Mouse (Mus musculus): ENCODE results near the gene Ccm2l. TPM values are rescaled to one million over a fixed set of nuclear protein-coding genes. Genes with fewer than 3 reads are reported as not detected.
A peak's percentile ranks its signal among the peaks of the same experiment; 100 is the strongest.

The Ccm2l gene
- polyA plus RNA-seq (2015; fragmentation: Nextera tagmentation; extraction: Ambion mirVana) = 2.8 and 3.5 TPM in 2 replicates

- peak within 1 kb of the TSS; percentile 79 for H3K27ac ChIP-seq (ENCODE audit: low read length)
- 42% methylated on average over 12 of the region's 12 CpGs for WGBS
- H3K27me3 ChIP-seq (ENCODE audit: control insufficient read depth, insufficient read depth, low read depth, low read length) = peaks cover 15% of the 10 kb centered on the region
- ATAC-seq (ENCODE audit: low read depth) = peak; percentile 84
- H3K9ac ChIP-seq (ENCODE audit: low read length) = peak within 1 kb of the TSS; percentile 45
- peak within 1 kb of the TSS; percentile 39 for H3K4me2 ChIP-seq (ENCODE audit: low read depth, low read length)
- H3K4me3 ChIP-seq (ENCODE audit: low read length) = peak within 1 kb of the TSS; percentile 30
- H3K36me3 ChIP-seq (ENCODE audit: control insufficient read depth, insufficient read depth, low read length) = no peaks in the 10 kb centered on the region
- H3K9me3 ChIP-seq (ENCODE audit: control insufficient read depth, low read length) = no peaks in the 10 kb centered on the region
- H3K4me1 ChIP-seq (replicated peaks; ENCODE audit: control insufficient read depth, insufficient read depth, low read length) = no peaks in the 10 kb centered on the region
Measured at GRCm38 (mm10) chr2:153065747-153066508, at the start of gene Ccm2l. Gene Ccm2l (plus strand): TSS chr2:153065955.

GRCm38 (mm10) chr2:153016786-153017185, 49.0 kb upstream of the Ccm2l start:
- Histone ChIP-seq H3K27me3 (ENCODE audit: control insufficient read depth, insufficient read depth, low read depth, low read length) (no peaks in the 10 kb centered on the region), H3K4me1 (replicated peaks; ENCODE audit: control insufficient read depth, insufficient read depth, low read length) (peaks cover 8% of the 10 kb centered on the region), H3K27ac (ENCODE audit: low read length) (no peak overlapping the region), H3K9ac (ENCODE audit: low read length) (no peak overlapping the region), H3K36me3 (ENCODE audit: control insufficient read depth, insufficient read depth, low read length) (no peaks in the 10 kb centered on the region), H3K4me2 (ENCODE audit: low read depth, low read length) (no peak overlapping the region), H3K9me3 (ENCODE audit: control insufficient read depth, low read length) (no peaks in the 10 kb centered on the region), H3K4me3 (ENCODE audit: low read length) (no peak overlapping the region)
- no peak for ATAC-seq (ENCODE audit: low read depth)
- WGBS = 39% methylated on average over 5 of the region's 5 CpGs

- Histone ChIP-seq H3K9me3 (ENCODE audit: control insufficient read depth, low read length) (no peaks in the 10 kb centered on the region), H3K36me3 (ENCODE audit: control insufficient read depth, insufficient read depth, low read length) (no peaks in the 10 kb centered on the region), H3K4me1 (replicated peaks; ENCODE audit: control insufficient read depth, insufficient read depth, low read length) (peaks cover 3% of the 10 kb centered on the region), H3K27me3 (ENCODE audit: control insufficient read depth, insufficient read depth, low read depth, low read length) (no peaks in the 10 kb centered on the region), H3K4me3 (ENCODE audit: low read length) (no peak overlapping the region), H3K9ac (ENCODE audit: low read length) (no peak overlapping the region), H3K27ac (ENCODE audit: low read length) (no peak overlapping the region), H3K4me2 (ENCODE audit: low read depth, low read length) (no peak overlapping the region)
- no peak for ATAC-seq (ENCODE audit: low read depth)
- 85% methylated on average over 3 of the region's 3 CpGs for WGBS
Measured at GRCm38 (mm10) chr2:153019355-153019754, 46.4 kb upstream of the Ccm2l start.

DNA sequence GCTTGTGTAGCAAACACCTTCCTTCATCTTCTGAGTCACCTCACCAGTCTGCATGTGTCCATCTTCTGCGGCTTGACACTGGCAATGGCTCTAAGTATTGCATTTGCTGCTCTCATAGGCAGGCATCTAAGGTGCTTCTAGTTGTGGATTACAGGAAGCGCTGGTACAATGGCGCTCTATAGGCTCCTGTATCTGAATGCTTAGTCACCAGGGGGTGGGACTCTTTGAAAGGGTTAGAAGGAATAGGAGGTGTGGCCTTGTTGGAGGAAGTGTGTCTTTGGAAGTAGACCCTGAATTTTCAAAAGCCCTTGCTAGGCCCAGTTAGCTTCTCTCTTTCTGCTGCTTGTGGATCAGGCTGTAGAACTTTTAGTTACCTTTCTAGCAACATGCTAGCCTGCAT, 44.6 kb upstream of the Ccm2l start:
- H3K27ac ChIP-seq (ENCODE audit: low read length) = no peak overlapping the region
- H3K9me3 ChIP-seq (ENCODE audit: control insufficient read depth, low read length) = no peaks in the 10 kb centered on the region
- H3K4me1 ChIP-seq (replicated peaks; ENCODE audit: control insufficient read depth, insufficient read depth, low read length) = no peaks in the 10 kb centered on the region
- H3K4me2 ChIP-seq (ENCODE audit: low read depth, low read length) = no peak overlapping the region
- ATAC-seq (ENCODE audit: low read depth) = no peak
- H3K27me3 ChIP-seq (ENCODE audit: control insufficient read depth, insufficient read depth, low read depth, low read length) = no peaks in the 10 kb centered on the region
- H3K9ac ChIP-seq (ENCODE audit: low read length) = no peak overlapping the region
- H3K4me3 ChIP-seq (ENCODE audit: low read length) = no peak overlapping the region
- WGBS = 65% methylated on average over 3 of the region's 3 CpGs
- H3K36me3 ChIP-seq (ENCODE audit: control insufficient read depth, insufficient read depth, low read length) = no peaks in the 10 kb centered on the region

DNA sequence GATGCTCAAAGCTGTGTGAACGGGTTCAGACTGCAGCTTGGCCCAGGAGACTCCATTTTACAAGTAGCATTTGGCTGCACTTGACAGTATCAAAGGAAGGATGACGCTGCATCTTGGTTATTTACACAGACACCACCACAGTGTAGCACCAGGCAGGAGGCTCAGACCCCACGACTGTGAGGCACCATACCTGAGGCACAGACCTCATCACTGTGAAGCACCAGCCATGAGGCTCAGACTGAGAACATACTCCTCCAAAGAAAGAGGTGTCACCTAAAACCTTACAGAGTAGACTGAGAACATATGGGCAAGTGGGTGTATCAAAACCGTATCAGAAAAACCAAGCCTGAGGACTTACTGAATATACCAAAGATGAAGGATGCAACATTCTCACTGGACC, 42.9 kb upstream of the Ccm2l start:
- no peak for ATAC-seq (ENCODE audit: low read depth)
- no peaks in the 10 kb centered on the region for H3K9me3 ChIP-seq (ENCODE audit: control insufficient read depth, low read length)

DNA sequence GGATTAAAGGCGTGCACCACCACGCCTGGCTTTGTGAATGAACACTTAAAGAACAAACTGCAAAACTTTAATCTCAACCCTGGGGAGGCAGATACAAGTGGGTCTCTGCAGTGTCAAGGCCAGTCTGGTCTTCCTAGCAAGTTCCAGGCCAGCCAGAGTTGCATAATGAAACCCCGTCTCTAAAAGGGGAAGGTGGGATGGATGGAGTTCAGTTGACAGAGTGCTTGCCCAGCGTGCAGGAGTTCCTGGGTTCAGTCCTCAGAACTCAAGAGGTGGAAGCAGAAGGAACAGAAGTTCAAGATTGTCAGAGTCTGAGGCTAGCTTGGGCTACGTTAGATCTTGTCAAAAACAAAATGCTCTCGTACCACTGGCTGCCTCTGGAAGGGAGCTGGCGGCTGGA, 39.7 kb upstream of the Ccm2l start:
- 77% methylated on average over 7 of the region's 7 CpGs for WGBS
- no peak overlapping the region for H3K4me2 ChIP-seq (ENCODE audit: low read depth, low read length)
- H3K27me3 ChIP-seq (ENCODE audit: control insufficient read depth, insufficient read depth, low read depth, low read length) = peaks cover 12% of the 10 kb centered on the region
- no peak overlapping the region for H3K9ac ChIP-seq (ENCODE audit: low read length)
- H3K27ac ChIP-seq (ENCODE audit: low read length) = no peak overlapping the region
- no peaks in the 10 kb centered on the region for H3K4me1 ChIP-seq (replicated peaks; ENCODE audit: control insufficient read depth, insufficient read depth, low read length)
- no peaks in the 10 kb centered on the region for H3K9me3 ChIP-seq (ENCODE audit: control insufficient read depth, low read length)
- no peaks in the 10 kb centered on the region for H3K36me3 ChIP-seq (ENCODE audit: control insufficient read depth, insufficient read depth, low read length)
- H3K4me3 ChIP-seq (ENCODE audit: low read length) = no peak overlapping the region
- ATAC-seq (ENCODE audit: low read depth) = no peak

More for the DNA sequence above, 42.9 kb upstream of the Ccm2l start:
- no peak overlapping the region for H3K4me2 ChIP-seq (ENCODE audit: low read depth, low read length)
- no peaks in the 10 kb centered on the region for H3K36me3 ChIP-seq (ENCODE audit: control insufficient read depth, insufficient read depth, low read length)
- no peak overlapping the region for H3K4me3 ChIP-seq (ENCODE audit: low read length)
- no peaks in the 10 kb centered on the region for H3K27me3 ChIP-seq (ENCODE audit: control insufficient read depth, insufficient read depth, low read depth, low read length)
- H3K9ac ChIP-seq (ENCODE audit: low read length) = no peak overlapping the region
- no peak overlapping the region for H3K27ac ChIP-seq (ENCODE audit: low read length)
- no peaks in the 10 kb centered on the region for H3K4me1 ChIP-seq (replicated peaks; ENCODE audit: control insufficient read depth, insufficient read depth, low read length)
- 35% methylated on average over 4 of the region's 4 CpGs for WGBS

DNA sequence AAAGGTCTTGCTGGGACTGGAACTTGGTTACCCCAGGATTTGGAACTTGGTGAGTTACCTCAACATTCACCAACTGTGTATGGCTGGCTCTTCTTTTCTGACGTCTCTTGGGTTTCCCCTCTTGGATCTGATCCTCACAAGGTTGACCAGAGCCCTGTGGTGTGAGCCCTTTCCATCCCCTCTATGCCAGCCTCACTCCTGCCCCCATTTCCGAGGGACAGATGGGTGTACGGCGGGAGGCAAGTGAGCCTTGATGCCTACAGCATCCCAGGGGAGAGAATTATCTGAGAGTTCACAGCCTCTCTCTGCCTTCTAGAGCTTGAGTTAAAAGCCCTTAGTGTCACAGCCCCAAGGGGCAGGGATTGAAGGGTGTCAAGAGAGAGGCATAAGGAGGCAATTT, 38.3 kb upstream of the Ccm2l start:
- Histone ChIP-seq H3K27ac (ENCODE audit: low read length) (no peak overlapping the region), H3K4me3 (ENCODE audit: low read length) (no peak overlapping the region), H3K9me3 (ENCODE audit: control insufficient read depth, low read length) (no peaks in the 10 kb centered on the region), H3K9ac (ENCODE audit: low read length) (no peak overlapping the region), H3K4me2 (ENCODE audit: low read depth, low read length) (no peak overlapping the region), H3K4me1 (replicated peaks; ENCODE audit: control insufficient read depth, insufficient read depth, low read length) (peaks cover 4% of the 10 kb centered on the region; the same call in 1 of the 2 replicates), H3K27me3 (ENCODE audit: control insufficient read depth, insufficient read depth, low read depth, low read length) (peaks cover 26% of the 10 kb centered on the region), H3K36me3 (ENCODE audit: control insufficient read depth, insufficient read depth, low read length) (no peaks in the 10 kb centered on the region)
- ATAC-seq (ENCODE audit: low read depth) = no peak
- WGBS = 48% methylated on average over 4 of the region's 4 CpGs

DNA sequence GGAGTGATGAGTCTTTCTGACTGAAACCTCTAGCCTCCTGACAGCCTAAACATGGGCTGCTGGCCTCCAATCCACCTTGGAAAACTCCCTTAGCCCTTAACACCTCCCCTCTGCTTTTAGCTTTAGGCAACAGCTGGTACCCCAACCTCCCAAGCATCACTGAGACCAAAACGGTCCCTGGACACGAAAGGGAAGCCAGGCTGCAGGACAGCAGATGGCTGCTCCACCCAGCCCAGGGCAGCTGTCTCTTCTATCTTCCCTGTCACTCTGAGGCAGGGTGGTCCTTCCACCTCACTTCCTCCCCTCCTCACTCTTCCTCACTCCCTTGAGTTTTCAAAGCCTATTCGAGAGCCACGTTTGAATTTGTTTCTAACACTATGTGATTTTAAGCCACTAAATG, 35.3 kb upstream of the Ccm2l start:
- no peak for ATAC-seq (ENCODE audit: low read depth)
- no peak overlapping the region for H3K27ac ChIP-seq (ENCODE audit: low read length)
- WGBS = 23% methylated on average over 4 of the region's 4 CpGs
- no peak overlapping the region for H3K4me2 ChIP-seq (ENCODE audit: low read depth, low read length)
- H3K9ac ChIP-seq (ENCODE audit: low read length) = no peak overlapping the region
- no peaks in the 10 kb centered on the region for H3K36me3 ChIP-seq (ENCODE audit: control insufficient read depth, insufficient read depth, low read length)
- H3K27me3 ChIP-seq (ENCODE audit: control insufficient read depth, insufficient read depth, low read depth, low read length) = peaks cover 32% of the 10 kb centered on the region
- H3K9me3 ChIP-seq (ENCODE audit: control insufficient read depth, low read length) = no peaks in the 10 kb centered on the region
- H3K4me3 ChIP-seq (ENCODE audit: low read length) = no peak overlapping the region
- peaks cover 4% of the 10 kb centered on the region; the same call in 1 of the 2 replicates for H3K4me1 ChIP-seq (replicated peaks; ENCODE audit: control insufficient read depth, insufficient read depth, low read length)

GRCm38 (mm10) chr2:153031126-153032082, 34.4 kb upstream of the Ccm2l start, which contains the start of gene Xkr7:
Gene Xkr7 (plus strand): TSS chr2:153031852.
- peak; percentile 28; the same call in 1 of the 2 replicates for ATAC-seq (ENCODE audit: low read depth)
- no peak within 1 kb of the TSS for H3K27ac ChIP-seq (ENCODE audit: low read length)
- H3K4me3 ChIP-seq (ENCODE audit: low read length) = peak within 1 kb of the TSS; percentile 48
- no peaks in the 10 kb centered on the region for H3K36me3 ChIP-seq (ENCODE audit: control insufficient read depth, insufficient read depth, low read length)
- peak within 1 kb of the TSS; percentile 72 for H3K4me2 ChIP-seq (ENCODE audit: low read depth, low read length)
- no peaks in the 10 kb centered on the region for H3K9me3 ChIP-seq (ENCODE audit: control insufficient read depth, low read length)
- H3K9ac ChIP-seq (ENCODE audit: low read length) = no peak within 1 kb of the TSS
- 5% methylated on average over 36 of the region's 54 CpGs for WGBS
- H3K27me3 ChIP-seq (ENCODE audit: control insufficient read depth, insufficient read depth, low read depth, low read length) = peaks cover 34% of the 10 kb centered on the region
- peaks cover 4% of the 10 kb centered on the region; the same call in 1 of the 2 replicates for H3K4me1 ChIP-seq (replicated peaks; ENCODE audit: control insufficient read depth, insufficient read depth, low read length)
